Mouse (Mus musculus) spleen, postnatal 14 days (tissue): ENCODE data around the gene Rfc2.
A peak's percentile ranks its signal among the peaks of the same experiment; 100 is the strongest.

Source experiments
- DNase-seq, 2 experiments: peaks; one replicate each; pipeline ENCODE4 v3.0.0; 2021 to 2022; ENCODE audit warnings: low spot score in 2 of 2

Rfc2 gene

GRCm38 (mm10) chr5:134609916-134610643 lies 28.9 kb downstream of the Rfc2 start:
- DNase-seq, result no peak

- DNase-seq, result no peak
These were observed 30.8 kb downstream of the Rfc2 start for GRCm38 (mm10) chr5:134611810-134612521.

- peak; percentile 25 to 48 for DNase-seq
These were observed 32.6 kb downstream of the Rfc2 start for GRCm38 (mm10) chr5:134613727-134614126.

- DNase-seq, result no peak
These were observed 33.1 kb downstream of the Rfc2 start for GRCm38 (mm10) chr5:134614296-134614695.

- DNase-seq, result peak; percentile 15 to 22
These were observed 33.6 kb downstream of the Rfc2 start, which contains the start of gene Lat2 for GRCm38 (mm10) chr5:134614802-134615201. Lat2 (minus strand) TSS chr5:134615025.

- no peak for DNase-seq
These were observed 34.2 kb downstream of the Rfc2 start for GRCm38 (mm10) chr5:134615380-134615779.

GRCm38 (mm10) chr5:134615780-134616179 lies 34.6 kb downstream of the Rfc2 start:
- no peak for DNase-seq

GRCm38 (mm10) chr5:134617071-134617470 lies 35.9 kb downstream of the Rfc2 start:
- peak; percentile 57 to 74 for DNase-seq

- no peak for DNase-seq
These were observed 39.3 kb downstream of the Rfc2 start for GRCm38 (mm10) chr5:134620457-134620856.

GRCm38 (mm10) chr5:134621099-134621640 lies 40.0 kb downstream of the Rfc2 start:
- DNase-seq, result no peak

- DNase-seq, result no peak
These were observed 40.9 kb downstream of the Rfc2 start for GRCm38 (mm10) chr5:134622069-134622468.

- no peak for DNase-seq
These were observed 48.3 kb downstream of the Rfc2 start for GRCm38 (mm10) chr5:134629508-134629907.

- DNase-seq, result no peak
These were observed 49.7 kb downstream of the Rfc2 start for GRCm38 (mm10) chr5:134630835-134631234.

- DNase-seq, result no peak
These were observed 51.7 kb downstream of the Rfc2 start for GRCm38 (mm10) chr5:134632841-134633240.

GRCm38 (mm10) chr5:134637820-134638367 lies 56.7 kb downstream of the Rfc2 start:
- DNase-seq, result no peak

- DNase-seq, result peak in 1 of 2 experiments; percentile 12
These were observed 57.5 kb downstream of the Rfc2 start for GRCm38 (mm10) chr5:134638461-134639268.

- DNase-seq, result peak; percentile 97 to 98
These were observed 58.1 kb downstream of the Rfc2 start, which contains the start of gene Eif4h for GRCm38 (mm10) chr5:134639269-134639682. Eif4h (minus strand) TSS chr5:134639490.

- no peak for DNase-seq
These were observed 59.2 kb downstream of the Rfc2 start for GRCm38 (mm10) chr5:134640371-134640770.

GRCm38 (mm10) chr5:134644121-134644520 lies 63.0 kb downstream of the Rfc2 start:
- no peak for DNase-seq

- DNase-seq, result no peak
These were observed 63.5 kb downstream of the Rfc2 start for GRCm38 (mm10) chr5:134644643-134645118.

GRCm38 (mm10) chr5:134646461-134646860 lies 65.3 kb downstream of the Rfc2 start:
- DNase-seq, result no peak
